Mouse (Mus musculus) hindlimb bud, embryonic 11.5 days (tissue): ENCODE data around the gene Tbx19.

Experiments used
- DNase-seq: peaks from one replicate; pipeline ENCODE4 v3.0.0-alpha.2; 2012; ENCODE audit warnings: low read depth, low spot score; ENCODE audit errors: extremely low spot score

The Tbx19 gene

GRCm38 (mm10) chr1:165185116-165185515 lies 24.5 kb upstream of the Tbx19 start:
- no peak for DNase-seq

- no peak for DNase-seq
These were observed 23.6 kb upstream of the Tbx19 start for GRCm38 (mm10) chr1:165184178-165184577.

GRCm38 (mm10) chr1:165183400-165183799 lies 22.8 kb upstream of the Tbx19 start:
- DNase-seq, result no peak

GRCm38 (mm10) chr1:165179321-165179720 lies 18.7 kb upstream of the Tbx19 start:
- DNase-seq, result no peak

- DNase-seq, result no peak
These were observed 17.5 kb upstream of the Tbx19 start for GRCm38 (mm10) chr1:165178075-165178474.

- no peak for DNase-seq
These were observed 13.6 kb upstream of the Tbx19 start for GRCm38 (mm10) chr1:165174059-165174616.

GRCm38 (mm10) chr1:165171277-165171676 lies 10.7 kb upstream of the Tbx19 start:
- DNase-seq, result no peak

GRCm38 (mm10) chr1:165170157-165170556 lies 9.6 kb upstream of the Tbx19 start:
- DNase-seq, result no peak

GRCm38 (mm10) chr1:165169462-165169861 lies 8.9 kb upstream of the Tbx19 start:
- no peak for DNase-seq

- no peak for DNase-seq
These were observed 4.3 kb upstream of the Tbx19 start for GRCm38 (mm10) chr1:165164920-165165319.

- no peak for DNase-seq
These were observed 1.7 kb downstream of the Tbx19 start for GRCm38 (mm10) chr1:165158841-165159240.

GRCm38 (mm10) chr1:165154162-165154561 lies 6.4 kb downstream of the Tbx19 start:
- no peak for DNase-seq

GRCm38 (mm10) chr1:165151216-165151615 lies 9.4 kb downstream of the Tbx19 start:
- no peak for DNase-seq

- DNase-seq, result no peak
These were observed 18.1 kb downstream of the Tbx19 start for GRCm38 (mm10) chr1:165142343-165142916.

GRCm38 (mm10) chr1:165140227-165140626 lies 20.3 kb downstream of the Tbx19 start:
- no peak for DNase-seq

GRCm38 (mm10) chr1:165133858-165134257 lies 26.7 kb downstream of the Tbx19 start:
- no peak for DNase-seq

- DNase-seq, result no peak
These were observed 27.3 kb downstream of the Tbx19 start for GRCm38 (mm10) chr1:165133279-165133678.

- peak; percentile 60 for DNase-seq
These were observed 28.2 kb downstream of the Tbx19 start for GRCm38 (mm10) chr1:165132187-165132877.

- no peak for DNase-seq
These were observed 31.0 kb downstream of the Tbx19 start for GRCm38 (mm10) chr1:165129573-165129972.

GRCm38 (mm10) chr1:165121096-165121495 lies 39.5 kb downstream of the Tbx19 start:
- no peak for DNase-seq

GRCm38 (mm10) chr1:165120349-165120898 lies 40.1 kb downstream of the Tbx19 start:
- DNase-seq, result no peak

- DNase-seq, result no peak
These were observed 40.8 kb downstream of the Tbx19 start for GRCm38 (mm10) chr1:165119760-165120159.
